Mouse (Mus musculus): ENCODE measurements around the gene Katna1.
A peak's percentile ranks its signal among the peaks of the same experiment; 100 is the strongest.

- no peak for TF ChIP-seq RCOR1 (IDR thresholded peaks at IDR 0.05; ENCODE audit: low read depth, low read length)
- TF ChIP-seq SMC3 (IDR thresholded peaks at IDR 0.05; ENCODE audit: low read depth, low read length) = no peak
- TF ChIP-seq CTCF (IDR thresholded peaks at IDR 0.05 in 2 of 3, conservative IDR thresholded peaks at IDR 0.05 in 1 of 3; ENCODE audit: control insufficient read depth in 1 of 3, insufficient read depth in 1 of 3, low read depth in 2 of 3, low read length in 3 of 3, poor library complexity in 1 of 3, severe bottlenecking in 1 of 3) = peak in 1 of 3 experiments; percentile 23; a peak in 1 of 6 replicates
- TF ChIP-seq MAX (IDR thresholded peaks at IDR 0.05; ENCODE audit: low read length) = no peak
- no peak for TF ChIP-seq POLR2A (IDR thresholded peaks at IDR 0.05; ENCODE audit: control insufficient read depth in 1 of 2, insufficient read depth in 1 of 2, low read depth in 1 of 2, low read length in 2 of 2, poor library complexity in 1 of 2)
- no peak for TF ChIP-seq MXI1 (IDR thresholded peaks at IDR 0.05; ENCODE audit: low read depth, low read length)
- no peak for TF ChIP-seq KAT2A (conservative IDR thresholded peaks at IDR 0.05; ENCODE audit: low read depth, low read length)
Measured at GRCm38 (mm10) chr10:7695286-7695685, 30.5 kb upstream of the Katna1 start.

Data from MEL (cell line).